Mouse (Mus musculus): ENCODE measurements at regions not wholly inside any gene's neighbourhood (a gene's known extent, or its start where the extent isn't known, plus 50 kb on each side); places are given as distances from the start of the nearest gene placed in this dataset.

GRCm38 (mm10) chr14:46172875-46173324 is 206.3 kb upstream of the Gm15217 start:
- no peak for TF ChIP-seq HCFC1 (IDR thresholded peaks at IDR 0.05; ENCODE audit: borderline replicate concordance, insufficient read depth, low read length)
- TF ChIP-seq ZC3H11A (IDR thresholded peaks at IDR 0.05; ENCODE audit: borderline replicate concordance, low read depth, low read length) = no peak
- no peak for TF ChIP-seq CHD2 (IDR thresholded peaks at IDR 0.05; ENCODE audit: low read depth, low read length)

Measured in ES-E14 (cell line).